Mouse (Mus musculus) macrophage (primary cell): ENCODE data around the gene Sfi1. TPM values are rescaled to one million over a fixed set of nuclear protein-coding genes. Genes with fewer than 3 reads are reported as not detected.

Source experiments
- H3K27ac ChIP-seq: fragments of 350-480 bp; formaldehyde crosslinking; 2 replicates; pipeline ENCODE4 v1.9.0; 2021
- H3K36me3 ChIP-seq: fragments of 350-480 bp; formaldehyde crosslinking; 2 replicates; pipeline ENCODE4 v1.9.0; 2021; ENCODE audit errors: inconsistent target
- H3K4me3 ChIP-seq: fragments of 350-480 bp; formaldehyde crosslinking; 2 replicates; pipeline ENCODE4 v1.9.0; 2021; ENCODE audit errors: inconsistent target
- H3K79me2 ChIP-seq: fragments of 350-480 bp; formaldehyde crosslinking; 2 replicates; pipeline ENCODE4 v1.9.0; 2021; ENCODE audit errors: inconsistent target
- WGBS: methylation state at CpG from one replicate; pipeline ENCODE4 v1.1.7; 2026; ENCODE audit warnings: inconsistent platforms; ENCODE audit not compliant: missing documents; 5-methylcytosine and 5-hydroxymethylcytosine counted together
- polyA plus RNA-seq: library from polyadenylated mRNA; stranded (reverse); fragments of 250-400 nt; gene quantifications from 3 replicates; pipeline ENCODE4 v1.2.4, GENCODE M21; 2018; ENCODE audit warnings: inconsistent platforms
- total RNA-seq, 78 experiments: library from RNA; depleted of rRNA; stranded (reverse); fragments of 250-400 nt; gene quantifications; 1 replicate in 9 of 78; 2 replicates in 24 of 78; 3 replicates in 43 of 78; 4 replicates in 2 of 78; pipeline ENCODE4 v1.2.4; 2018; ENCODE audit warnings: inconsistent platforms in 56 of 78

The Sfi1 gene
- total RNA-seq (2018; cell fraction: chromatin; rRNA removed), result 100 to 1,000 TPM in 19 of 26 experiments, 10 to 100 TPM in 7; 39.3 to 220 (median 153) TPM
- total RNA-seq (2018; cell fraction: cytosol; rRNA removed), result 1 to 10 TPM; 1.4 to 9.6 (median 4.9) TPM
- 100 to 1,000 TPM in 2 of 26 experiments, 10 to 100 TPM in 24; 16.8 to 104 (median 52.5) TPM for total RNA-seq (2018; cell fraction: nucleus; rRNA removed)
- 4.8 to 8.1 TPM (median 6.4 TPM) in 3 replicates for polyA plus RNA-seq

DNA sequence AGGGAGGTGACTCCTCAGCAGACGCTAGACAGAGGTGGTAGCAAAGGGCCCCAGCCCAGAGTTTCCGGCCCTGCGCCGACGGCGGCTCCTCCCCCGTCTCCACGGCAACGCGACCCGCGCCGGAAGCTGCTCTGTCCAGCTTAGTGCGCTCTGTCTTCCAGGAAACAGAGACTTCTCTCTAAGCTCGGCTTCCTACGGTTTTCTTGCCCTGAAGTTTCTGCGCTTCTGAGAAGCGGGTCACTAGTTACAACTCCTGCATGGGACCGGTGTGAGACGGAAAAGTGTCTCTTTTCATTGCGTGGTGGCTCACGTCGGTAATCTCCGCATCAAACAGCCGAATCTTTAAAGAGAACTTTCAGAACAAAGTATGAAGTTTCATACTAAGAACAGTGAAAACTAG lies at the start of gene Sfi1:
Gene Sfi1, minus strand, starts transcription at position 101 of the 400 bp plus-strand sequence.
- Histone ChIP-seq H3K4me3 (no peak within 1 kb of the TSS), H3K79me2 (no peaks in the 10 kb centered on the region), H3K36me3 (no peaks in the 10 kb centered on the region), H3K27ac (no peak within 1 kb of the TSS)
- WGBS, result 85% methylated on average over 25 of the region's 25 CpGs

DNA sequence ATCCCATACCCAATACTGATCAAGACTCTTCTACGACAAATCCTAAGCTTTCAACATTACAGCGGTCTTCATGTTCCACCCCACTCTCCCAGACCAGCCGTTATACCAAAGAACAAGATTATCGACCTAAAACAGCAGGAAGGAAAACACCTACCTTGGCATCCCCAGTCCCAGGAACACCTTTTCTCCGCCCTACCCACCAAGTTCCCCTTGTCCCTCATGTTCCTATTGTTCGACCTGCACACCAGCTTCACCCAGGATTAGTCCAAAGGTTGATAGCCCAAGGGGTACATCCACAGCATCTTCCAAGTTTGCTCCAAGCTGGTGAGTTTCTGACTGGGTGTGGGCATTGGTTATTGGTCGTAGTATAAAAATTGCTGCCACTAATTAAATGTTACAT lies 49.1 kb upstream of the Sfi1 start:
- 93% methylated on average over 7 of the region's 7 CpGs for WGBS
- no peaks in the 10 kb centered on the region for H3K79me2 ChIP-seq
- peaks cover 60% of the 10 kb centered on the region for H3K36me3 ChIP-seq
- H3K27ac ChIP-seq, result no peak overlapping the region
- no peak overlapping the region for H3K4me3 ChIP-seq

DNA sequence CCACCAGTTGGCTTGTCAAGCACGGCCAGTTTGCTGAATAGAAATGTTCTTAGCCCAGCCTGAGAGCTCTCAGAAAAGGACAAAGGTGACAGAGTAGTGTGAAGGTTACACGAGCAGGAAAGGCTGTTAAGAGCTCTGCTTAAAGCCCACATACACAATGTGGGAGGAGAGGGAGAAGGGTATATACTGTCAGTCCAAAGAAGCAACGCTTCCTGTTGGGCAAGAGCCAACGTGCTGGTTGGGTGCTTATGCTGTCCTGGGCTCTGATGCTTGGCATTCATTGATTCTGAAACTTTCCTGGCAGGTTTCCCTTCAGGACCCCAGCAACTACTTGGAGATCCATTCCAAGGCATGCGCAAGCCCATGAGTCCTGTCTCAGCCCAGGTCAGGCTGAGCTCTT lies 42.0 kb upstream of the Sfi1 start:
- no peak overlapping the region for H3K27ac ChIP-seq
- WGBS, result 69% methylated on average over 5 of the region's 5 CpGs
- H3K36me3 ChIP-seq, result peaks cover 30% of the 10 kb centered on the region
- H3K4me3 ChIP-seq, result no peak overlapping the region
- peaks cover 8% of the 10 kb centered on the region; the same call in 1 of the 2 replicates for H3K79me2 ChIP-seq

DNA sequence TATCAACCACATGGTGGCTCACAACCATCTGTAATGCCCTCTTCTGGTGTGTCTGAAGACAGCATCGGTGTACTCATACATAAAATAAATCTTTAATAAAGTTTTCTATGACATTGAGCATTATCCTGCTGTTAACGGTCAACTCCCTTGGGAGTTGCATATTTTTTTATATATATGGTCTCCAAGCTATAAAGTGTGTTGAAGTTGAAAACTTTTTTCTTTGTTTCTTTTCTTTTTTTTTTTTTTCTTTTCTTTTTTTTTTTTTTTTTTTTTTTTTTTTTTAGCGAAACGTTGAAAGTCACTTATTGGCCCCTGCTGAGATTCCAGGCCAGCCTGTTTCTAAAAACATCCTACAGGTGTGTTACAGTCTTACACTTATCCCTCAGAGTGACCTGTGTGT lies 40.4 kb upstream of the Sfi1 start:
- Histone ChIP-seq H3K36me3 (peaks cover 41% of the 10 kb centered on the region), H3K27ac (no peak overlapping the region), H3K79me2 (peaks cover 8% of the 10 kb centered on the region; the same call in 1 of the 2 replicates), H3K4me3 (no peak overlapping the region)
- 100% methylated on average over 2 of the region's 4 CpGs for WGBS

DNA sequence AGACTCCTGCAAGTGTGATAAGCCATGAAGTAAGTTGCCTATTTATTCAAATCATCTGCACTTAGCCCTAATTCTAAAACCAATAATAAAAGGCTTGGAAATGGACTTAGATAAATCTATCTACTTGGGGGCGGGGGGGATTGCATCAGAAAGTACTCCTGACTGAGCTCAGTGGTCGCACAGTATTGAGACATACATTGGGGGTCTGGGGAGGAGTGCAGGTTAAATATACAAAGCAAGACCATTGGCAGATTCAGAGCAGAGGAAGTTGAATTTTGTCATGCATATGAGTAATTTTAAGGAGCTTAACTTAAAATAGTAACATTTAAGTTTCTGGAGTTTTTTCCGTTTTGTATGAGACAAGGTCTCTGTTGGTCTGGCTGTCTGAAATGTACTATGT lies 39.0 kb upstream of the Sfi1 start:
- Histone ChIP-seq H3K79me2 (peaks cover 8% of the 10 kb centered on the region; the same call in 1 of the 2 replicates), H3K4me3 (no peak overlapping the region), H3K27ac (peak overlapping the region; percentile 46), H3K36me3 (peaks cover 50% of the 10 kb centered on the region)
- WGBS, result 20% methylated on average over 3 of the region's 3 CpGs

DNA sequence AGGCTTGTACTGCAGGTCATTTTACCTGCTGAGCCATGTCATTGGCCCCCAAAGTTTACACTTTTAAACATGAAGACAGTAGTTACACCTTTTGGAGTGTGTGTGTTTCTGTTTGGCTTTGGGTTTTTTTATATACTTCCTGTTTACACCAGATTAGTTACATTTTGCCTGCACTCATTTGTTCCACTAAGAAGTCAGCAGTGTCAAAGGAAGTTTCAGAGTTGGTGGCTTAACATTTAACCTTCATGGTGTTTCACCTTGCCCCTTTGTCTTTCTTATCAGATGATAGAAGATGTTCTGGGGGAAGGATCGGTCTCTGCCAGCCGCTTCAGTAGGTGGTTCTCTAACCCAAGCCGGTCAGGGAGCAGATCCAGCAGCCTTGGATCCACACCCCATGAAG lies 33.9 kb upstream of the Sfi1 start:
- Histone ChIP-seq H3K79me2 (no peaks in the 10 kb centered on the region), H3K36me3 (peaks cover 54% of the 10 kb centered on the region)
- 97% methylated on average over 3 of the region's 3 CpGs for WGBS

DNA sequence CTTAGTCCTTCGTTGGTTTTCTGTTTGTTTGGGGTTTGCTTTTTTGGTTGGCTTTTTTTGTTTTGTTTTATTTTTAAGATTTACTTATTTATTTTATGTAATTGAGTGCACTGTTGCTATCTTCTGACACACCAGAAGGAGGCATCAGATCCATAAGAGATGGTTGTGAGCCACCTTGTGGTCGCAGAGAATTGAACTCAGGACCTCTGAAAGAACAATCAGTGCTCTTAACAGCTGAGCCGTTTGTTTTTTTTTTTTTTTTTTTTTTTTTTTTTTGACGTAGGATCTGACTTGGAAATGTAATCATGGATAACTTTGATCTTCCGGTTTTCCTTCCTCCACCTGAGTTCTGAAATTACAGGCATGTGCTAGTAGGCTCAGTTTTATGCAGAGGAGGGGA lies 29.8 kb upstream of the Sfi1 start:
- Histone ChIP-seq H3K4me3 (no peak overlapping the region), H3K79me2 (no peaks in the 10 kb centered on the region), H3K36me3 (peaks cover 47% of the 10 kb centered on the region), H3K27ac (no peak overlapping the region)
- 85% methylated on average over 4 of the region's 5 CpGs for WGBS

More for the DNA sequence above, 33.9 kb upstream of the Sfi1 start:
- Histone ChIP-seq H3K27ac (no peak overlapping the region), H3K4me3 (no peak overlapping the region)

DNA sequence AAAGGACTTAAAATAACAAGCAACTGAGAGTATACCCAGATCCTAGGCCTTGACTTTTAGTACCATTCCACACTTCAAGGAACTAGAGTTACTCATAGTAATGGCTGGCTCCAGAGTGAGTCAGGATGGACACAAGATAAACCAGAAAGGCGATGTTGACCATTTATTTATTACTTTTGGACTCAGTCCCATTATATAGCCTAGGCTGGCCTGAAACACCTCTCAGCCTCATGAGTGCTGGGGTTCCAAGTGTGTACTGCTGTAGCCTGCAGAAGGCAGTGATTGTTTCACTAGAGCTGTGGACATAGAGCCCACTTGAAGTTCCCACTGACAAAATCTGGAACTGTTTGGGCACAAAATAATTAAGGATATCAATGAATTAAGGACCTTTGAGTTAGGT lies 19.3 kb upstream of the Sfi1 start:
- H3K79me2 ChIP-seq, result peaks cover 61% of the 10 kb centered on the region
- peaks cover 50% of the 10 kb centered on the region for H3K36me3 ChIP-seq
- no peak overlapping the region for H3K27ac ChIP-seq
- no peak overlapping the region for H3K4me3 ChIP-seq
- 100% methylated on average over 1 of the region's 1 CpGs for WGBS

DNA sequence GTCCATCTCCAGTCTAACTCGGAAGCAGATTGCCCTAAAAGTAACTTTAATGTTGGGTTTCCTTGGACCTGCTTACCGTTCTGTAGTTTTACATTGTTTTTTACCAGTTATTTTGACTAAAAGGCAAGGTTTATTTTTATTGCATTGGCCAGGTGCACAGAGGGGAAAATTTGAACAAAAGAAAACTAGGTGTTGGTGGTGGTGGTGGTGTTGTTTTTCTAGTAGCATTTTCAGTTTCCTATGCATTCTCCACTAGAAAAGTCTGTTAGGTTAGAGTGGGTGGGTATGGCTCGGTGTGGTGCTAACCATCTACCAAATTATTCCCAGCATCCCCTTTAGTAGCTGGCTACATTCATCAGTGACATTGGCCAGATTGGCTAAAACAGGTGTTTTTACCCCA lies 13.5 kb upstream of the Sfi1 start:
- no peak overlapping the region for H3K4me3 ChIP-seq
- H3K79me2 ChIP-seq, result peaks cover 88% of the 10 kb centered on the region
- H3K36me3 ChIP-seq, result peaks cover 16% of the 10 kb centered on the region; the same call in 1 of the 2 replicates
- 100% methylated on average over 3 of the region's 3 CpGs for WGBS
- H3K27ac ChIP-seq, result no peak overlapping the region

DNA sequence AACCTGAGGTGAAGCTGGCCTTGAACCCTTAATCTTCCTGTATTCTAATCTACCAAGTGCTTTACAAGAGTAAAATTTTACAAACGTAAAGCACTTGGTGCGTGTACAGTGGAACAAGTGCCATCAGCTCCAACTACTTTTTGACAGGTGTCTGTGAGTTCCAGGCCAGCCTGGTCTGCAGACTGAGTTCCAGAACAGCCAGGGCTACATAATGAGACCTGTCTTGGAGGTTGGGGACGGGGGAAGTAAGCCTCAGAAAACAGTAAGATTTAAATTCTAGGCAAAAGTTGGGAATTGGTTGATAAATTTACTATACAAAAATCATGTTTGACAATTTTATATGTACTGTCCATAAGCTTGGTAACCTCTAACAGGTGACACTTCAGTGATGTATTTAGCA lies 11.9 kb upstream of the Sfi1 start:
- Histone ChIP-seq H3K4me3 (no peak overlapping the region), H3K79me2 (peaks cover 72% of the 10 kb centered on the region), H3K27ac (no peak overlapping the region), H3K36me3 (peaks cover 16% of the 10 kb centered on the region; the same call in 1 of the 2 replicates)
- WGBS, result 98% methylated on average over 3 of the region's 3 CpGs

DNA sequence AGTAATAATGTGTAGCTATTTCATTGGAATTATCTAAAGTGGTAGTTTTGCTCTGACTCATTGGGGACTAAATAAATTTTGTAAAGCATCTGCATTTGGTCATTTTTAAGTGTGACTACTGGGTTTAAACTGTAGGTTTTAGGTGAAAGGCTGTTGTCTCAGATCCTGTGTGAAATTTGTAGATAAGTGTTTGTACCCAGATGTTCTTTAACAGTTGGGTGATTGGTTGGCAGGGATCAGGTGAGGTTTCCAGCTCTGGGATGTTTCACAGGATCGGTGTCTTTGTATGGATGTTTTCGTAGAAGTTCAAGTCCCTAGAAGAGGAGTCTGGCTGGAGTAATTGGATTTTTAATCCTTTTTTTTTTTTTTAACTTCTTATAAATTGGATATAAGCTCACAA lies 10.5 kb upstream of the Sfi1 start:
- Histone ChIP-seq H3K27ac (no peak overlapping the region), H3K36me3 (peaks cover 16% of the 10 kb centered on the region; the same call in 1 of the 2 replicates), H3K4me3 (no peak overlapping the region), H3K79me2 (peaks cover 58% of the 10 kb centered on the region)
- 84% methylated on average over 2 of the region's 2 CpGs for WGBS

DNA sequence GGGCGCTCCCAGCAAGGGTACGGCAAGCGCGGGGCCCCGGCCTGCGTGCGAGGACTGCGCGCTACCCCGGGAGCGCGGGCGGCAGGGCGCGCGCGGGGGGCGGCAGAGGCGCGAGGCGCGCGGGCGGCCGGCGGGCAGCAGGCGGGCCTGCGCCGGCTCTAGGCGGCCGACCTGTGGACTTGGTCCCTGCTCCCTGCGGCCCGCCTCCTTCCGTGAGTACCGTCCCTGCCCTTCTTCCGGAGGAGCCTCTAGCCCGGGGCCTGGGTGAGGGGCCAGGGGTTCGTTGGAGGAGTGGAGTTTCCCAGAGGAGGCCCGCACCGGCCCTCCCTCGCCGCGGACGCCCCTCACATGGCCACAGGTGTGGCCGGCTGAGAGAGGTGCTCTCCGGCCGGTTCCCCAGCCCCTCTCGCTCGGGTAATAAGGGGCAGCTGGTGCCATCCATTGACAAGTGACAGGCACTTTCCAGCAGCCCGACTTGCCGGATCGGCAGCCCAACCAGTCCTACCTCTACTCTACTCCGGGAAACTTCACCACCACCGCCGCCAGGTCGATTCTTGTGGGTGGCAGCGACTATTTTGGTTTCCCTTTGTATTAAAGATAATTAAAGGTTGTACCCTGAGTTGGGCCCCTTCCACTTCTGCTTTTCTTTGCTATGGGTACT lies 9.6 kb upstream of the Sfi1 start:
- Histone ChIP-seq H3K79me2 (peaks cover 49% of the 10 kb centered on the region), H3K4me3 (peak overlapping the region; percentile 26)

DNA sequence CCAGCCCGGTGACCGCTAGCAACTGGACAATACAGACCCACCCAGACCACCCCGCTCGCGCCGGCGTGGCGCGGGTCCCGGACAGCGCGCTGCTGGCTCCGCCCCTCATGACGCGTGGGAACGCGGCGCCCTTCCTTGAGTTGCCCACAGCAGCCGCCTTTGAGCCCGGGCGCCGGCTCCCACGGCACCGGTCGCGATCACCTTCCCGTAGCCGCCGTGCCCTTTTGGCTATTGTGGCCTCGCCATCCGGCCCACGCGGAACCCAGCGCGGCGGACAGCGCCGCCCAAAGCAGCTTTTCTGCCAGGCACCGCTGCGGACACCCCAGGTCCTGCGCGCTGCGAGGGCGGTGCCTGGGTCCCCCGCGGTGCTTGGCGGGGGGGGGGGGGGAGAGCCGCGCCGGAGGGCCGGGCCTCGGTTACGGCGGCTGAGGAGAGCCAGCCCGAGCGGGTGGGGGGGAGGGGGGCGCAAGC lies 9.0 kb upstream of the Sfi1 start, which contains the start of gene Eif4enif1:
Gene Eif4enif1, plus strand, starts transcription at position 162 of the 471 bp plus-strand sequence.
- Histone ChIP-seq H3K36me3 (peaks cover 16% of the 10 kb centered on the region; the same call in 1 of the 2 replicates), H3K79me2 (peaks cover 43% of the 10 kb centered on the region), H3K4me3 (peak within 1 kb of the TSS; percentile 26), H3K27ac (no peak within 1 kb of the TSS)
- WGBS, result under 1% methylated on average over 36 of the region's 57 CpGs

More for the DNA sequence above, 9.6 kb upstream of the Sfi1 start:
- Histone ChIP-seq H3K27ac (no peak overlapping the region), H3K36me3 (peaks cover 16% of the 10 kb centered on the region; the same call in 1 of the 2 replicates)
- 0% methylated on average over 52 of the region's 57 CpGs for WGBS

DNA sequence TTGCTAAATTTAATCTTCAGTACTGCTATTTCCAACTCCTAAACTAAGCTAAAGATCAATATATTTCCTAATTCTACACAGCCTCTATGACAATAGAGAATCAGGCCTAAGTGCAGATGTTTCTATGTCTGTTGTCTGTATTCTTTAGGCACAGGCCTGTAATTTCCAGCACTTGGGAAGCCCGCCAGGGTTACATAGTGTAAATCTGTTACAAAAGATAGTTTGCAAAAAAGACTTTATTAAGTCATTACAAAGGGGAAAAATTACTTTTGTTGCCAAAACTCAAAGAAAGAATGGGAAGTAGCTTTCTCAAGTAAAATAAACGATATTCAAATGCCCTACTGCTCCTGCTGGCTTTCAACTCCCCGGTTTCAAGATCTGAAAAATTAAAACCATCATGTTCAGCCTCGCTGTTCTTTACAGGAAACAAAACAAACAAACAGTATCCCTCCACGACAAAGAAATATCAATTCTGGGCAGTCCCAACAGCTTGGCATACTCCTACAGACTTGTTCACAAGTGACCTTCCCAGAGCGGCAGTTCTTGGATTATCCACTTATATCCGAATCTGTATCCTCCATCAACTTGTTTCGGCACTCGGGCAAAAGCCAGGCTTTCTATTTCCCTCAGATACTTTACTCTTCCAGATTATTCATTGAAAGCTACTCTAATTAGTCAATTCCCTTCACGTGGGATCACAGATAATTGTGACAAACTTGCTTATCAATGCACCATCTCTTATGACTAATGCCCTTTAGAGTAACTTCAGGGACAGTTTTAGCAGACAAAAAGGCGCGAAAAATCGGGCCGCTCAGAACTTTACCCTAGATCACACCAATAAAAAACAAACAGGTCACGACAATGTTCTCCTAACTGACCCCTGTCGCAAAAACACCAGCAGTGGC lies 8.3 kb upstream of the Sfi1 start:
- H3K4me3 ChIP-seq, result peak overlapping the region; percentile 15
- peaks cover 36% of the 10 kb centered on the region for H3K79me2 ChIP-seq
- WGBS, result 5% methylated on average over 16 of the region's 16 CpGs
- 0 out of 2 replicates have a peak, but pooled peaks cover 9% of the 10 kb centered on the region for H3K36me3 ChIP-seq
- H3K27ac ChIP-seq, result no peak overlapping the region
